Mouse (Mus musculus) left cerebral cortex, adult 11 months (tissue): Measurements from ENCODE around the gene Prr7.

Source experiments
- DNase-seq: peaks from one replicate; pipeline ENCODE4 v3.0.0; 2022; ENCODE audit warnings: low spot score

Prr7 gene

DNA sequence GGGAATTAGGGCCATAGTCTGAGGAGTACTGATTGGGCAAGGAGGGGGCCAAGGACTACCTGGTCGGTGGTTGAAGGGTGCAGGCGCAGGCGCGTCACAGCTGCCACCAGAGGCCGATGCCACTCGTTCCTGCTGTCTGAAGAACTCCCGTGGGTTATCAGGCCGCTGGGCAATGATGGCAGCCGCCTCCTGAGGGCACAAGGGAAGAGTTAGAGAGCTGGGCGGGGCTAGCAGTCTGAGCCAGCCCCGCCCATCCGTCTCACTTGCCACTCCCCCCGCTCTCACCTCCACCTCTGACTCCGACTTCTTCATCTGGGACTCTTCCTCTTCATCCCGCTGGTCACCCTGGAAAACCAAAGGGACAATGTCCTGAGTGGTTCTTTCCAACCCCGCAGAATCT lies 13.4 kb downstream of the Prr7 start:
- no peak for DNase-seq

DNA sequence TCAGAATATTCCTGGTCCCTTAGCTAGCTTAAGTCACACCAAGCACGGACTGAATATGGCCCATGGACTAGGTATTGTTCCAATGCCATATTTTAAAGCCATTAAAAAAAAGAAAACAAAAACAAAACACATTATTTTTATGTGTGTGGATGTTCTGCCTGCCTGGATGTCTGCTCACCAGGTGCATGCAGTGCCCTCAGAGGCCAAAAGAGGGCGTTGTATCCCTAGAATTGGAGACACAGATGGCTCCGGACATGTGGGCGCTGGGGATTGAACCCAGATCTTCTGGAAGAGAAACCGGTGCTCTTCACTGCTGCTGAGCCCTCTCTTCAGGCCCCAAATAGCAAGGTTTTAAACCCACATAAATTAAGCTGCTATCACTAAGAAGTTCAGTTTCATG lies 14.0 kb downstream of the Prr7 start:
- DNase-seq, result no peak

DNA sequence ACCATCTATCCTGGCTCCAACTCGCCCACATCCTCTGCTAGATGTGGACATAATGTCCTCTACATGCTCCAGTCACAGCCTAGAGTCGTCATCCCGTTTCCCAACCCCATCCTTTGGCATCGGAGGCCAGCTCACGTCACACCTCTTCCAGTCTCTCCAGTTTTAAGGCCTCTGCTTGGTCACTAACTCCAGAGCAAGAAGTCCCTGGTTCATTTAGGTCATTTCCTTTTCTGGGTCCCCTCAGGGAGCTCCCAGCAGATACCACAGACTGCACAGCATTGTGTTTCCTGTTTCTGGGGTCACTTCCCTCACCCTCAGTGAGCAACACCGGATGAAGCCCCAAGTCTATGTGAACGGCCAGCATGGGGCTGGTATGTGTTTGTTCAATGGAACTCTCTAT lies 14.9 kb downstream of the Prr7 start:
- no peak for DNase-seq

DNA sequence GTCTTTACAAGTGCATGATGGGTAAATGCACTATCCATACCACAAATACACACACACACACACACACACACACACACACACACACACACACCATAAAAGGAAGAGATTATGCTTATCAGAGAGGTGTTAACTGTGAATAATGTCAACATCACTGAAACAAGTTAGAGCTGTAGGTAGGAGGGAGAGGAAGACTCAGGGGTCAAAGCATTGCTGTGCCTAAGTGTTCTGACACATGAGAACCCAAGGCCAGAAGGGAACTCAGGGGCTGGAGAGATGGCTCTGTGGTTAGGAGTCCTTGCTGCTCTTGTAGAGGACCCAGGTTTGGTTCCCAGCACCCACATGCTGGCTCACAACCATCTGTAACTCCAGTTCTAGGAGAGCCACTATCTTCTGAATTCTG lies 15.9 kb downstream of the Prr7 start:
- DNase-seq, result no peak

DNA sequence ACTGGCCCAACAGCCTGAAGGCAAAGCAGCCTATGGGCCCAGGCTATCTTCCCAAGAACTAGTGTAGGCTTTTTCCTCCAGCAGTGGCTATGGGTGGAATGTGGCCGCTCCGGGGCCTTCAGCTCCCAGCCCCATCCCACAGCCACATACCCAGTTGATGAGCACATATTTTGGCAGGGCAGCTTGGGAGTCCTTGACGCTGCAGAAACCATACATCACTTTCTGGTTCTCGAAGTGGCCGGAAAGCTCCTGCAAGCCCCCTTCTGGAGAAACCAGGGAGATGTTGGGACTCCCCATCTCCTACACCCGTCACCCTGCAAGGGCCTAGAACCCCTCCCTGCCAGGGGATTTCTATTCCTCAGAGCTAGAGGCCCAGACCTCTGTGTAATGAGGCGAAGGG lies 18.5 kb downstream of the Prr7 start:
- no peak for DNase-seq

DNA sequence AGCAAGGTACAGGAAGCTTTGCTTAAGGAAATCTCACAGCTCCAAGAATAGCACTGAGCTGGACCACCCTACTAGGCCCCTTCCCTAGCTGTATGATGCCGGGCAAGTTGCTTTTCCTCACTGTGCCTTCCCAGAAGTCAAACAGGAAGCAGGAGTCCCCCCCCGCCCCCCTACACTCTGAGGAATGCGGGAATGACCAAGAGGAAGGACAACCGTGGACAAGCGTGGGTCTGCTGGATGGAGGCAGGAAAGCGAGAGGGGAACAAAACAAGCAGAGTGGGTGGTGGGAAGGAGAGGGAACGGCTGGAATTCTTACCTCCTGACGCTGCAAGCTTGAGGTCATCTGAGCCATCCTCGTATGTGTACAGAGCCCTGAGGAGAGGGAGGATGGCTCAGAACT lies 19.0 kb downstream of the Prr7 start:
- DNase-seq, result no peak

DNA sequence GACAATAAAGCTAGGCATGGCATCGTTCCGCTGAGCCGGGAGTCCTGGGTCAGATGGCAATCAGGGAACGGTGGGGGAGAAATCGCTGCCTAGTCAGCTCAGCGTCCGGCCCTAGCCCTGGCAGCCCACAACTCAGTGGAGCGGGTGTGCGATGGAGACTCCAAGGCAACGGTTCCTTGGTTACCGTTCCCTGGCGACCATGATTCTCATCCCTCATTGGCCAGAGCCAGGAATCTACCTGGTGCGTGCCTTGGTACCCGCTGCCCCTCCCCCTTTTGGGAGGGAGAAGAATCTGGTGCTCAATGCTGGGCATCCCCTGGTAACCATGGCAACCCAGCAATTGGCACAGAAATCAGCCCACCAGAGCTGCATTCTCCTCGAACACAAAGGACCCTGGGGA lies 19.5 kb downstream of the Prr7 start:
- peak; percentile 92 for DNase-seq

DNA sequence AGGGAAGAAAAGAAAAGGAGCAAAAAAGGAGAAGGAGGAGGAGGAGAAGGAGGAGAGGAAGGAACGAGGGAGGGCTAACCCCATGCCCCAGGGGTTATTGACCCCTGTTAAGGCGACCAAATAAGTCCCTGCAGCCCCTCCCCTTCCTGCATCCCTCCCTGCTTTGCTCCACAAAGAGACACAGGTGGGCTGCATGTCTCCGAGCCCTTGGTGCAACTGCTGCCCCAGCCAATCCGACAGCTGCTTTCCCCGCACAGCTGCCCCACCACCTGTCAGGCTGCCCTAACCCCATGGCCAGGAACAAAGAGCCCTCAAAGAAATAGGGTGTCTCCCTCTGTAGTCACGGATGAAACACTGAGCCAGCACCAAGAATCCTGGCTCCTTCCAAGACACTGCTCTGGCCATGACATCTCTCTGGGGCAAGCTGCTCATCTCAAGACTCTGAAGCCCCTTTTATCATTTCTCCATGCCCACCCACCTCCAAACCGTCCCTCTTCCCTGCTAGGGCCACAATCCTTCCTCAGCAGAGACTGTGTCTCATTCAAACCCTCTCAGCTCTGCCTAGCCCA lies 20.5 kb downstream of the Prr7 start:
- no peak for DNase-seq

DNA sequence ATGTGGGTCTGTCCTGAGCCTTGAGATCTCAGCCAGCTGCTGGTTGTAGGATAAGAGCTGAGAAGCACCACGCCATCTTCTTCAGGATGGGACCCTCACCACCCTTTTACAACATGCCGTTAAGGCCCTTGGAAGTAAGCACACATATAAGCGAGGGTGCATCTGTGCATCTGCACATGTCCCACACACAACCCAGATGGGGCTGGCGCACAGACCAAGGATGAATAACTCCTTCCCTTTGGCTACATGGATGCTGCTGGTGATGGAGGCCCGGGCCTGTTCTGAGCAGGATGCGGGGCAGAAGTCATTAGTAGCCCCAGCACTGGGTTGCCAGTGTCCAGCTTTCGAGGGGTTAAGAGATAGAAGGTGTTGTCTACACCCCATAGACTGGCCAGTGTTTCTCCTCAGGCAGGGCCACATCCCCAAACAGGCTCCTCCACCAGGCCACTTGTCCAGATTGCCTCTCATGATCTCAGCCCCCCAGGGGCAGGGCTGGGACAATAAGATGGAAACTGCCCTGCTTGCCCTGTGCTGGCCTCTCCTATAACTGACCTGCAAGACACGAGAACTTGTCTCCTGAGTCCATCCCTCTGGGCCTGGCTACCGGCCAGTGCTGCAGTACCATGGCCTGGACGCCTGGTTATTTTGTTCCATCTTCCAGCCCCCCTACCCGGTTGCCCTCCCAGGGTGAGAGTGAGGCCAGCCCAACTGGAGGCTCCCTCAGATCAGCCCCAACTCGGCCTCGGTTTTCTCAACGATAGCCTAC lies 22.1 kb downstream of the Prr7 start:
- no peak for DNase-seq

DNA sequence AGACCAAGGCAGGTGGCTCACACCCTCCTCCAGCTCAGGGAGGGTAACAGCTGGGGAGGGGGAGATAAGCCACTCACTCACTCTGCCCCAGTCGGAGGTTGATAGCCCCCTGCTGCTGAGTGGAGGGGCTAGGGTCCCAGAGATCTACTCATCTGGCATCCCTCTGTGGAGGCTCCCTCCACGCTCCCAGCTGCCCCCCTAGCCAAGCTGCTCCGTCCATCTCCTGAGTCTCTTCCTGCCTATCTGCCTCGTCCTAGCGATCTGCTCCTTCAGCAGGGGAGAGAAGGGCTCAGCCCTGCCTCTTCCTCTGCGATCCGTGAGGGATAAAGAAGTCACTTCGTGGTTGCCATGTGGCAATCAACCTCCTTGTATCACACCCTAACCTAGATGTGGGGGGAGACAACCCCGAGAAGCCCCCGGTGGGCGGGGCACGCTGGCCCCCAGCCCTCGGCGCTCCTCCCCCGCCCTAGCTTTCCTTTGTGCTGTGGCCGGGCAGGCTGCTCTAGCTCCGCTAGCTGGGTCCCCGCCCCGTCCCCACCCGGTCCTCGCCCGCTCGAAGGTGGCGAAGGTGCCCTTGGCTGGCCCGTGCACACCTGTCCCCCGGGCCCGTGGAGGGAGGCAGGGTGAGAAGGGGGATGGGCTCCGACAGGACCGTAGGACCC lies 23.0 kb downstream of the Prr7 start:
- no peak for DNase-seq

DNA sequence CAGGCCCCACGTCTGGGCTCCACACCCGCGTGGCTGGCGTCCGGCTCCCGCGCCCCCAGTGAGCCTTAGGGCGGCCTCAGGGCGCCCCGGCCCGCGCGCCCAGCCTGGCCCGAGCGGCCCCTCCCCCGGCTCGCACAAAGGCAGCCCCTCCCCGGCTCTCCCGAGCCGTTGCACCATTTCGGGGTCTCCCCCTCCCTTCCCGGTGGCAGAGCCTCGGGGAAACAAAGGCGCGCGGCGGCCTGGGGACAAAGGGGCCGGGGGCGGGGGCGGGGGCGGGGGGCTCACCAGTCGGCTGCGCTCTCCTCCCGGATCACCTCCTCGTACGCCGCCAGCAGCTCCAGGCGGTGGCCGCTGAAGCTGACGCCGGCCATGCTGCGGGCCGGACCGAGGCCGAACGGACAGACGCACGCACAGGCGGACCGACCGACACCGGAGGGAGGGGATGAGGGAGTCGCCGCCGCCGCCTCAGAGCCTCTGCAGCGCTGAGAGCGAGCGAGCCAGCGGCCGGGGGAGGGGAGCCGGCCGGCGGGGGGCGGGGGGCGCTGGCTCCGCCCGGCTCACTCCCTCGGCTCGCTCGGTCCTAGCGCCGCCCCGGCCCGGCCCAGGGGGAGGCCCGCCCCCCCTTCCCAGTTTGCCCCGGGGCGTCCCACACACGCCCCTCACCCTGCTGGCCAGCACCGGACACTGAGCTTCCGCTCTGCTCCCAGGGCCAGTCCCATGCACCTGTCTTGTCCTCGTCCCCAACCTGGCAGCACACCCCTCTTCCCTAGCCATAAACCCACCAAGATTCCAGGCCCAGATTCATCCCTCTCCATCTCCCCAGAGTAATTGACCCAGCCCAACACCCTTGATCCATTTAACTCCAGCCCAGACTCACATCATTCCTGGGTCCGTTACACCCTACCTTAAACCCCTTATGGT lies 23.8 kb downstream of the Prr7 start, which contains the start of gene Dbn1:
Gene Dbn1, minus strand, starts transcription at position 534 of the 921 bp plus-strand sequence.
- DNase-seq, result no peak

DNA sequence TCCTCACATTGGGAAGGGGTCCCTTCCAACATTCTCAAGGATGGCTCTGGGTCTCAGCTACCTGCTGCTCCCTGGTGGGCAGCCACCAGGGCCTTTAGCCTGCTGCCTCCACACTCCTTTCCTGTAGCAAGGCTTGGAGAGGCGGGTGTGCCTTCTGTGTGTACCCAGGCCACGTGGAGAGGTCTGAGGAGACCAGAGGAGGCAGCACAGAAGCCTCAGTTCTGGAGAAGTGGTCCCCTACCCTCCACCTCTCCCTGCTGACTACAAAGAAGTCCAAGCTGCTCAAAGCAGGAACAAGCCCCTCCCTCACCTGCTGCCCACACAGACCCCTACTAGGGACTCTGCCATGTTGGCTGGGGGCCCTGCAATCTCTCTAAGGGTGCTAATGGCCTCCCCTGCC lies 30.2 kb downstream of the Prr7 start:
- DNase-seq, result no peak

DNA sequence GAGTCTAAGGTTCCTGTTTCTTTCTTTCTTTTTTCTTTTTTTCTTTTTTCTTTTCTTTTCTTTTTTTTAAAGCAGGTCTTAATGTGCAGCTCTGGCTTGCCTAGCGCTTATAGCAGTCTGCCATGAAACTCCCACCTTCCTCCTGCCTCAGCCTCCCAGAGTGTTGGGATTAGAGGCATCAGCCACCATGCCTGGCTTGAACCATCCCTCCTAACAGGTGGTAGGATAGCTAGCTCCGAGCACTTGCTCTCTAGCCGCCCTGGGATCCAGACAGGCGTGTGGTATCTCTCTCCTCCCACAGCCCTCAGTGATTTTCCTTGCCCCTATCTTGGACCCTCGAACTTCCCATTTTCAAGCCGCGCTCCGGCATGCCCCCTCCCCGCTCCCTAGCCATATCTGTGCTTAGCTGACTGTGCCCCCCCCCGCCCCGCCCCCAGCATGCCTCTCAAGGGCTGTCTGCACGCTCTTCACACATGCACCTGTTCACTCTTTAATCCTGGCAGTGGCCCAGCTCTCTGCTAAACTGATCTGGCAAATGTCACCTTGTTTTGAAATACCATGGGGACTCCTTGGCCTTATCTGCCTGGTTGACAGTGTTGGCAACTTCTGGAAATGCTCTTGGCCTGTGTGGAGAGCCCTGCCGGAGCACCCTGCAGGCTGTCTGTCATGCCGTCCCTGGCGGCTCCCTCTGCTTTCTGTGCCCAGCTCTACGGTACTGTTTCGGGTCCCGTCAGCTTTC lies 31.0 kb downstream of the Prr7 start:
- DNase-seq, result no peak

DNA sequence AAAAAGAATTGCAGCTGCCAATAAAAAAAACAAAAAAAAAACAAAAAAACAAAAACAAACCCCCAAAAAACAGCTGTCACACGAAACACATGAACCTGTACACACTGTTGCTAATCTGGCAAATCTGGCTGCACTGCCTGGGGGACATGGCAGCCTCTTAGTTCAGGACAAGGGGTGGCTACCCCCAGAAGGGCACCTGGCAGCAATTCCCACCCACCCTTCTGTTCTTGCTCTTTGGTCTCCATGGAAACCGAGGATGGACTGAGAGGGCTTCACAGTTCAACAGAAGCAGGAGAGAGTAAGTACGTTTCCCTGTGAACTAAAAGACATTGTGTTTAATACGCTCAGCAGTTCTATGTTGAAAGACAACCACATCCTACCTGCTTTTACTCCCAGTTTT lies 31.6 kb downstream of the Prr7 start:
- no peak for DNase-seq

DNA sequence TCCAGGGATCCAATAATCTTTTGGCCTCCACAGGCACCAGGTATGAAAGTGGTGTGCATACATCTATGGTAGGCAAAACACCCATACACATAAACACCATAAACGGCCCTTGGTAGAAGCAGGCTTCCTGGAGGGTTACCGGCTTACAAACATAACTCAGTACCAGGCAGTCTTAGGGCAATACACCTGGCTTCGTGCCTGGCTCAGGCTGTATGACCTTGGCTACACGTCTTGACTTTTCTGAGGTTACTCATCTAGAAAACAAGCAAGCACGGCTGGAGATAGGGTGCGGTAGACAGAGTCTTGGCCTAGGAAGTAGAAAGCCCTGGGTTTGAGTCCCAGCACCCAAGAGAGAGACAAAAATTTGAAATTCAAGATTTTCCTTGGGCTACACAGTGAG lies 32.6 kb downstream of the Prr7 start:
- no peak for DNase-seq

DNA sequence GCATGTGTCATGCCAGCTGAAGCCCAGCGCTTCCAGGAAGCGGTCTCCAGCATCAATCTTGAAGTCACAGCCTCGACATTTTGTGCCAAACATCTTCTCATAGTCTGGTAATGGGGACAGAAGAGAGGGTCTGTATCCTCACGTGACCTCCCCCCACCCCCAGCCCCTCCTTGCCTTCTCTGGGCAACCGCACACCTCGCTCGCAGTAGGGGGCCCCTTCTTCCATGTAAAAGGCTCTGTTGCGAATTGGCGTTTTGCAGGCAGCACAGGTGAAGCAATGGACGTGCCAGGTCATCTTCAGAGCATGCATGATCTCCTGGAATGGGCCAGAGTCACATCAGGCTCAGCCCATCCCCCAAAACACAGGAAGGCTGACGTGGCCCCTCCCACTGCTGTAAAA lies 34.8 kb downstream of the Prr7 start:
- DNase-seq, result no peak

DNA sequence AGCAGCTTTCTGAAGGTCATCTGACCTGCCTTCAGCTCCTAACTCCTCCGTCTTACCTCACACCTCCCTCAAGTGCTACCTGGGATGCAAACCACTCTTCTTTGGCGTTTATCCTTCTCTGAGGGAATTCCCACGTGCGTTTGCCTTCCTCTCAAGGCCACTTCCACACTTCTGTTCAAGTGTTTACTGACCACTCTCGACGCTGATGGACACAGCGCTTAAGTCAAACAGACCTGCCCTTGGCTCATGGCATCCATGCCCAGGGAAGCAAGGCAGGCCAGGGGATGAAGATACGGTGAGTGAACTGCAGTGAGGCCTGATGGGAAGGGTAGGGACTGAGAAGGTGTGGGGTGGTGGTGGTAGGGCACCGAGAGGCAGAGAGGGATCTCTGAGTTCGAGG lies 36.5 kb downstream of the Prr7 start:
- no peak for DNase-seq

DNA sequence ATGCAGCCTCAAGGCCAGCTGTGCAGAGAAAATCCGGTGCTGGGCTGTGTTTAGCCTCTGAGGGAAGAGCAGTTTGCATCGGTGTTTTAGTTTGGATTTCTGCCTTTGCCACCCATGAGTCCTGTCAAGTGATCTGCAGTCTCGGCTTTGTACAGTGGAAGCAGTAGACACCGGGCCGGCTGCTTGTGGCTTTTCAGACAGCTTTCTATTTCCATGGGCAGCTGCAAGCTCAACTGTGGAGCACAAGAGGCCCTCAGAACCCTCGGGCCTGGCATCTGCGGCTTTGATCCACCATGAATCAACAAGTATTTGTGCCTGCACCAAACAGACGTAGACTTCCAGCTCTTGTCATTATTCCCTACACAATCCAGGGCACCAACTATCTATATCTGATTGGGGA lies 38.3 kb downstream of the Prr7 start:
- no peak for DNase-seq

DNA sequence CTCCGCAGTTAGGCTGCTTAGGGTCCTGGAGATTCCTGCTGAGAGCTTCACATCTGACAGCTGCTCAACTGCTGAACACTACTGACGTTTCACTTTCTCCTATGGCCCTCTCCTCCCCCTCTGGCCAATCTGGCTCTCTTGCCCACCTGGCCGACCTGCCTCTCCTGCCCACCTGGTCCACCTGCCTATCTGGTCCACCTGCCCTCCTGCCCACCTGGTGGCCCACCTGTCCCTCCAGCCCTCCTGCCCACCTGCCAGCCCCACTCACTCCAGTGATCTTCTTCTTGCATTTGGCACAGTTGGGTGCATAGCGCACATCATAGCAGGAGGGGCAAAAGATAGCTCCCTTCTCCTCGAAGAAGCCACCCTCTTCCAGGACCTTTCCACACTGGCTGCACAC lies 40.3 kb downstream of the Prr7 start:
- DNase-seq, result no peak

DNA sequence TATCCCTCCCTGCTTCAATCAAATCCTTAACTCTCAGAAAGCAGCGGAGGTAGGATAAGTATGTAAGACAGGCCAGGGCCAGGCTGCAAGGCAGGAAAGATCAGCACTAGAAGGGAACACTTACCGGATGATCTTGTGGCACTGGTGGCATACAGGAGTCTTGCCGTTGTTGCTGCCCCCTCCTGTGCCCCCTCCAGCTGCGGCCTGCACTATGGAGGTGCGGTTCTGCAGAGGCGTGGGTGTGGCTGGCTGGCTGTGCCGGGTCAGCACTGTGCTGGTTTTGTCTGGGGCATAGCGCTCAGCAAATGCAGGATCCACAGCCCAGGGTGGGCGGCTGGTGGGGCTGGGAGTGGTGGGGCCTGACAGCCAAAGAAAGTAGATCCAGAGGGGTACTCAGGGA lies 41.7 kb downstream of the Prr7 start:
- DNase-seq, result no peak

DNA sequence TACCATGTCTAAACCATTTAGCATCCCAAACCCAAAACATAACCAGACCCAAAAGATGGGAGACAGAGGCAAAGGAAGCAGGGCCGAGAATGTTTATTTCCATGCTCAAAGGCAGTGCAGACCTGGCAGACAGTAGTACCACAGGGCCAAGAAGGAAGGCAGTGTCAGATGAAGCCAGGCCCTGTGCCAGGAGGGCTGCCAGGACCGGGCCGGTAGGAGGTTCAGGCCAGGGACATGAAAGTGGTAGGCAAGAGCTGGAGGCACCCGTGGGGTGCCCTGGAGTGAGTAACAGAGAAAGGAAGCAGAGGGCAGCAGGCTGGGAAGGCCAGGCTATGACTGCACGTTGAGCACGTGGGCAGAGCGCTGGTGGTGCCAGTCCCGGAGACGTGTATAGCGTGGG lies 42.6 kb downstream of the Prr7 start:
- no peak for DNase-seq

DNA sequence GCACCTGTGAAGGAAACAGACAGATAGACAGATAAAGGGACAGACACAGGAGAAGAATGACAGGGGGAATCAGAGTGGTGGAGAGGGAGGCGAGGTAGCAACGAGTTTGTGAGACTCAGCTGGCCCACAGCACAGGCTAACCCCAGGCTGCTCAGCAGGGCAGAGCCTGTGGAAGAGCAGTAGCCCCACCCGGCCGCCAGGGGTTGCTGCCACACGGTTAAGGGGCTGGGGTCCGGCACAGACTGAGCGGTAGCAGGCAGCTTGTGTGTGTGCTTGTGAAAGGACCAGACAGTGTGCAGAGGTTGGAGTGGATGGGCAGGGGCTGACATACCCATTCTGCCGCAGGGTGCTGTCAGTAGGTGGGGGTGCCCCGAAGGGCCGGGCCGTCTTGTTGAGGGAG lies 43.8 kb downstream of the Prr7 start:
- no peak for DNase-seq
